Mouse (Mus musculus) megakaryocyte, adult 5-6 weeks (primary cell): ENCODE data around the gene Ccl11. TPM values are rescaled to one million over a fixed set of nuclear protein-coding genes. Genes with fewer than 3 reads are reported as not detected.

ENCODE experiments used
- ATAC-seq: 2 replicates; pipeline ENCODE4 v1.8.0; 2016; ENCODE audit warnings: mild to moderate bottlenecking, inconsistent platforms; ENCODE audit not compliant: poor library complexity, severe bottlenecking
- total RNA-seq, 2 experiments: library from RNA; stranded (forward) in 1 of 2; stranded (reverse) in 1 of 2; fragments of 153-499, 151-499 nt in 1 of 2; fragments of 221-1000, 200-1000 nt in 1 of 2; gene quantifications; 2 replicates each; pipeline versions ENCODE4 v1.2.3 to v1.2.4; 2015 to 2017

Gene Ccl11
- total RNA-seq, 2 experiments from 2014 or later, result not detected

GRCm38 (mm10) chr11:82047746-82048415 lies 9.7 kb upstream of the Ccl11 start:
- ATAC-seq, result peak; percentile 69

- ATAC-seq, result no peak
Measured at GRCm38 (mm10) chr11:82053849-82054248, 3.8 kb upstream of the Ccl11 start.

GRCm38 (mm10) chr11:82062226-82062625 lies 4.6 kb downstream of the Ccl11 start:
- no peak for ATAC-seq

- ATAC-seq, result no peak
Measured at GRCm38 (mm10) chr11:82063454-82063853, 5.8 kb downstream of the Ccl11 start.

- no peak for ATAC-seq
Measured at GRCm38 (mm10) chr11:82066953-82067571, 9.4 kb downstream of the Ccl11 start.

GRCm38 (mm10) chr11:82071076-82071475 lies 13.5 kb downstream of the Ccl11 start:
- no peak for ATAC-seq

GRCm38 (mm10) chr11:82072374-82072773 lies 14.8 kb downstream of the Ccl11 start:
- ATAC-seq, result peak; percentile 35; the same call in 1 of the 2 replicates

- peak; percentile 63 for ATAC-seq
Measured at GRCm38 (mm10) chr11:82072984-82073383, 15.4 kb downstream of the Ccl11 start.

DNA sequence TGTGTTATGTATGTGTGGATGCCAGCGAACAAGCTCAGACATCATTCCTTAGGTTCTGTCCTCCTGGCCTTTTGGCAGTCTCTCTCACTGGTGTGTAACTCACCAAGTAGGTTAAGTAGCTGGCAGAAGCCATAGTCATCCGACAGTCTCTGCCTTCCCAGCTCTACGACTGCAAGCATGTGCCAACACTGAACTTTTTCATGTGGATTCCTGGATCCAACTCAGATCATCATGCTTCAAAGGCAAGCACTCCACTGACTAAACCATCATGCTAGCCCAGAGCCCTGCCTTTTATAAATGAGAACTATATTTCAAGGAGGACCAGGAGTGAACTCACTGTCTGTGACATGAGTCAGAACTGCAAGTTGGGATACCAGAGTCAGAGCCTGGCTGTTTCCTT lies 16.1 kb downstream of the Ccl11 start:
- ATAC-seq, result no peak

- no peak for ATAC-seq
Measured at GRCm38 (mm10) chr11:82077031-82077430, 19.4 kb downstream of the Ccl11 start.

DNA sequence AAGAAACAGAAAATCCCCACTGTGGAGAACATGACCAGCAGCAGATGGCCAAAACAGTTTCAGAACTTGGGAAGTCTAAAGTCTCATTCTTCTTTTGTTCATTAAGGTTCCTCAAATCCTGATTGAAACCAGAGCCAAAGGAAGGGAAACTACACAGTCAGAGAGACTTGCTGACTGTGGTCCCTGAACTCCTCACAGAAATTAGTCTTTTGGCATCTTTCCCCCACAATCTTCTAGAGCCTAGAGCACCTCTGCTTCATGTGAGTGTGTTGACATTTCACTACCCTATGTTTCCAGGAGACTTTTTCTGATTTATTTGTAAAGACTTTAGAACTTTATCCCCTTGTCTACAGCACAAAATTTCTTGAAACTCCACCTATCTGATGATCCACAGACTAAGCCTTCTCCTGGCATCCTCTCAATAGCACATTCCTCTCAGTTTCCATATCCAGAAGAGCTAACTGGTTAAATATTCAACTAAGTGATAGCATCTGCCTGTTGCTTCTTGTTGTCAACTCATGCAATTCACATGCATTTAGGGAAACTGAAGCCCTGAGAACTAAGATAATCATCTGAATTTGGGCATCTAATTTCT lies 20.6 kb downstream of the Ccl11 start:
- peak; percentile 43 for ATAC-seq

- no peak for ATAC-seq
Measured at GRCm38 (mm10) chr11:82080865-82081264, 23.2 kb downstream of the Ccl11 start.

GRCm38 (mm10) chr11:82084360-82084759 lies 26.7 kb downstream of the Ccl11 start:
- ATAC-seq, result no peak

DNA sequence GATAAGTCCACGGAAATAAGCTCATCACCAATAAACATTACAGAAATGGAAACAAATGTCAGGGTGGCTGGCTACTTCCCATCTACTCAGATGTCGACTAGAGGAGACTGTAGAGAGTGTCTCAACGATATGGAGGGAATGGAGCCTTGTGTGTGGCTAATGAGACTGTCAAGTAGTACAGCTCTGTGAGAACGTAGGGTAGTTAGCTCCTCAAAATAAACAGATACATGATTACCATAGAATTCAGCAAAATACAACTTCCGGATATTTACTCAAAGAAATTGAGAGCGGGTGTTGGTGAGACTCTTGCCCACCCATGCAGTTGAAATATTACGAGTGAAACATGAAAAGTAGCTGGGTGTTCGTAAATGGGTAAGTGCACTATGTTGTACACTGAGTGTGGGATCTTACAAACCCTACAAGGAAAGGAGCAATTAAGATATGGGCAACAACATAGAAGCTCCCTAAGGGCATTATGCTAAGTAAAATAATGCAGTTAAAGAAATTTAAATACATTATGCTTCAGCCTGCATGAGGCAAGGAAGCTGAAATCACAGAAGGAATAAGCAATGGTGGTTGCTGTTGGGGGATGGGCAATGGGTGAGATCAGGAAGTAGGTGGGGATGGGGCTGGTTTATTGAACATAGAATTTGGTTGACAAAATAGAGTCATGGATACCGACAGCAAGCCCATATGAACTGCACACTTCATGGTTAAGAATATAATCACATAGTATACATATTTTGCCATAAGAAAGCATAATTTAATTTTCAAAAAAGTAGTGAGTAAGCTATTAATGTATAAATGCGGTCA lies 42.1 kb downstream of the Ccl11 start:
- no peak for ATAC-seq

GRCm38 (mm10) chr11:82101087-82101486 lies 43.5 kb downstream of the Ccl11 start:
- ATAC-seq, result peak; percentile 79

DNA sequence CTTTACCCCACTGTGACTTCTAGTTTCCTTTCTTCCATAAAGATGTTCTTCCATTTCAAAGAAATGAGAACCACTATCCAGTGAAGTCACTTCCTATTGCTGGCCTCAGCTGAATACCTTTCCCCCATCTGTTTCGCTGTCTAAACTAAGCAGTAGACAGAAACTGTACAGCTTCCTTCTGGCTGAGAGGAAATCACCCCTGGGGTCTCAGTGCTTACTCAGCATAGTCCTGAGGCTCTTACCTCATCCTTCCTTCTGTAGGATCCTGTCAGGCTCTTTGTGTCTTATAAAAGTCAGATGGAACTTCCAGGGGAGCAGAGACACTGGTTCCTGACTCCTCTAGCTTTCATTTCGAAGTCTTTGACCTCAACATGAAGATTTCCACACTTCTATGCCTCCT lies 43.9 kb downstream of the Ccl11 start, which contains the start of gene Ccl12:
Gene Ccl12 (plus strand): TSS at position 317 of the 400 bp plus-strand sequence.
- peak; percentile 73 for ATAC-seq

DNA sequence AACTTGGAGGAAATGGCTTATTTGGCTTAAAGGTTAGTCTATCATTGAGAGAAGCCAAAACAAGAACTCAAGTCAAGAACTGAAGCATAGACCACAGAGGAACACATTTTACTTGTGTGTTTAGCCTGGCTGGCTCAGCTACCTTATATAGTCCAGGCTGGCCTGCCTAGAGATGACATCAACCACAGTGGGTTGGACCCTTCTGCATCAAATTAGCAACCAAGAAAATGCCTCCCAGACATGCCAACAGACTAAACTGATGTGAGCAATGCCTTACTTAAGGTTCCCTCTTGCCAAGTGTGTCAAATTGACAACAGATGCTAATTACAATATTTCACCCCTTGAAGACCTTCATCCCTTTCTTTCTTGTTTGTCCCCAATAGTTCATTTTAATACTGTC lies 52.0 kb downstream of the Ccl11 start:
- no peak for ATAC-seq

- no peak for ATAC-seq
Measured at GRCm38 (mm10) chr11:82110372-82111248, 53.0 kb downstream of the Ccl11 start.
